ENCODE assay signal across 21 mouse cellular contexts in the genomic region with DNA sequence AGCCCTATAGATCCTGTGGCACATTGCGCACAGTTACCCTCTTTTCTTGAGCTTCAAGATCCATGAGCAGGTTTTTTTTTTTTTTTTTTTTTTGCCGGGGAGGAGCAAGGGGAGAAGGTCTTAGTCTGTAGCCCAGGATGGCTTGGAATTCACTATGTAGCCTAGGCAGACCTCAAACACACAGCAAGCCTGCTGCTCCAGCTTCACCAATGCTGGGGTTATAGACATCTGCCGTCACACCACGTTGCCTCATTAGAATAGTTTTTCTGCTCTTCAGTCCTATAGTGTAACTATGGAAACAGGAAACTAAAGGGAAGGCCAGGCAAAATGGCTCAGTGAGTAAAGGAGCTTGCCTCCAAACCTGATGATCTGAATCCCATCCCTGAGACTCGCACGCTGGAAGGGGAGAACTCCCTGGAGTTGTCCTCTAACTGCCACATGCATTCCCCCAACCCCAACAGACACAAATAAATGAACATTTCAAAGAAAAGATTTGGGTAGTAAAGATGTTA.
"Had no signal": no experiment of that assay in that cellular context is flagged by ENCODE, and none has a peak within 500 bp of the region (broad histone marks: within the 10 kb centered on the region; RNA-seq: fewer than 3 reads in every experiment).

No protein-coding gene starts in this region.

- H3K4me2 ChIP-seq: limb, embryonic 13.5 days; liver, embryonic 12.5 days; liver, embryonic 15.5 days; lung, embryonic 15.5 days; stomach, embryonic 15.5 days had no signal

- H3K4me3 ChIP-seq: layer of hippocampus, adult 2 months; limb, embryonic 10.5 days; limb, embryonic 13.5 days; liver, embryonic 12.5 days; liver, embryonic 15.5 days; lung, embryonic 15.5 days; megakaryocyte, embryonic 14.5 days; stomach, embryonic 15.5 days had no signal

- H3K27ac ChIP-seq: kidney, postnatal 0 days; layer of hippocampus, adult 2 months; limb, embryonic 10.5 days; limb, embryonic 13.5 days; liver, embryonic 12.5 days; liver, embryonic 15.5 days; lung, embryonic 15.5 days; stomach, embryonic 15.5 days had no signal

- DNase-seq: kidney, adult 2 months; kidney, postnatal 25 days; layer of hippocampus, adult 9-11 months; liver; lung, adult 18-20 months; lung, postnatal 10 days; lung, postnatal 36 days; retina, postnatal 1 day; right cerebral cortex, postnatal 25 days; spleen, adult 18-20 months; thymus, postnatal 25 days had no signal

- H3K27me3 ChIP-seq: limb, embryonic 13.5 days; liver, embryonic 15.5 days; lung, embryonic 15.5 days; megakaryocyte, embryonic 14.5 days; stomach, embryonic 15.5 days had no signal

- H3K9me3 ChIP-seq: limb, embryonic 10.5 days; limb, embryonic 13.5 days; liver, embryonic 12.5 days; liver, embryonic 15.5 days; lung, embryonic 15.5 days; stomach, embryonic 15.5 days had no signal

- H3K9ac ChIP-seq: limb, embryonic 13.5 days; liver, embryonic 12.5 days; liver, embryonic 15.5 days; lung, embryonic 15.5 days; stomach, embryonic 15.5 days had no signal

- ATAC-seq: intestine, postnatal 0 days; liver, embryonic 12.5 days had no signal

- H3K36me3 ChIP-seq: limb, embryonic 10.5 days; limb, embryonic 13.5 days; liver, embryonic 12.5 days; liver, embryonic 15.5 days; lung, embryonic 15.5 days; stomach, embryonic 15.5 days had no signal

- H3K4me1 ChIP-seq: liver, embryonic 12.5 days; stomach, embryonic 15.5 days had no signal
